Mouse (Mus musculus) liver, embryonic 14.5 days (tissue): ENCODE results near the gene Rbbp4.

Experiments used
- CTCF ChIP-seq: IDR thresholded peaks from 2 replicates; pipeline ENCODE4 v1.5.1; 2016; ENCODE audit warnings: antibody characterized with exemption, low read depth, control low read depth
- EP300 ChIP-seq: IDR thresholded peaks from 2 replicates; pipeline ENCODE4 v1.6.1; 2016; ENCODE audit warnings: antibody characterized with exemption, low read depth

GRCm38 (mm10) chr4:129351111-129351510, 15.9 kb upstream of the Rbbp4 start:
- TF ChIP-seq CTCF: no peak
- no peak for TF ChIP-seq EP300
